Mouse (Mus musculus) heart, embryonic 11.5 days (tissue): ENCODE data around the gene B4galnt3. TPM values are rescaled to one million over a fixed set of nuclear protein-coding genes. Genes with fewer than 3 reads are reported as not detected.

Experiments used
- ATAC-seq: fragments of 200-750 bp; cut with Nextera tagmentation; replicated peaks from 2 replicates; pipeline ENCODE4 v1.8.0; 2017; ENCODE audit warnings: moderate library complexity; ENCODE audit not compliant: insufficient number of reproducible peaks, low FRiP score, low TSS enrichment
- H3K27ac ChIP-seq: fragments of 300-500 bp; sonication (generic); 2 replicates; pipeline ENCODE4 v1.5.1; 2014; ENCODE audit warnings: mild to moderate bottlenecking, low read depth, low read length
- H3K27me3 ChIP-seq: fragments of 300-500 bp; sonication (generic); 2 replicates; pipeline ENCODE4 v1.6.1; 2014; ENCODE audit warnings: mild to moderate bottlenecking, low read length, mixed read lengths; ENCODE audit not compliant: control insufficient read depth, insufficient read depth
- H3K36me3 ChIP-seq: fragments of 300-500 bp; sonication (generic); 2 replicates; pipeline ENCODE4 v1.6.1; 2014; ENCODE audit warnings: mild to moderate bottlenecking, low read length, moderate library complexity, mixed read lengths; ENCODE audit not compliant: control insufficient read depth, insufficient read depth
- H3K4me1 ChIP-seq: fragments of 300-500 bp; sonication (generic); 2 replicates; pipeline ENCODE4 v1.6.1; 2014; ENCODE audit warnings: low read length; ENCODE audit not compliant: control insufficient read depth, insufficient read depth
- H3K4me2 ChIP-seq: fragments of 300-500 bp; sonication (generic); 2 replicates; pipeline ENCODE4 v1.6.1; 2014; ENCODE audit warnings: mild to moderate bottlenecking, moderate library complexity
- H3K4me3 ChIP-seq: fragments of 300-500 bp; sonication (generic); 2 replicates; pipeline ENCODE4 v1.5.1; 2014; ENCODE audit warnings: low read depth, low read length
- H3K9ac ChIP-seq: fragments of 300-500 bp; sonication (generic); 2 replicates; pipeline ENCODE4 v1.6.1; 2014; ENCODE audit warnings: mild to moderate bottlenecking, low read depth, low read length, moderate library complexity
- H3K9me3 ChIP-seq: fragments of 300-500 bp; sonication (generic); replicated peaks from 2 replicates; pipeline ENCODE4 v1.6.1; 2016; ENCODE audit warnings: low read length; ENCODE audit not compliant: control insufficient read depth
- WGBS: fragments of 180-500 bp; shearing (Covaris S2); extraction: QIAGEN DNeasy Blood & Tissue Kit; methylation state at CpG from one replicate; pipeline ENCODE4 v1.1.7; 2014; ENCODE audit not compliant: insufficient replicate concordance; 5-methylcytosine and 5-hydroxymethylcytosine counted together
- polyA plus RNA-seq: library from polyadenylated mRNA; unstranded; fragments of >200 nt; fragmentation: Nextera tagmentation; extraction: Ambion mirVana; gene quantifications from 2 replicates; pipeline ENCODE4 v1.2.1, GENCODE M21; 2014

The B4galnt3 gene
- polyA plus RNA-seq, 1 experiment from 2014 or later: 0.19 TPM

GRCm38 (mm10) chr6:120227068-120227467 is 67.3 kb downstream of the B4galnt3 start:
- ATAC-seq: no peak
- Histone ChIP-seq H3K36me3 (no peaks in the 10 kb centered on the region), H3K27ac (no peak overlapping the region), H3K9ac (no peak overlapping the region), H3K4me3 (no peak overlapping the region), H3K4me2 (no peak overlapping the region), H3K9me3 (no peaks in the 10 kb centered on the region), H3K4me1 (peaks cover 11% of the 10 kb centered on the region; the same call in 1 of the 2 replicates), H3K27me3 (no peaks in the 10 kb centered on the region)
- 81% methylated on average over 7 of the region's 7 CpGs for WGBS

GRCm38 (mm10) chr6:120225355-120225754 is 69.0 kb downstream of the B4galnt3 start:
- no peaks in the 10 kb centered on the region for H3K36me3 ChIP-seq
- ATAC-seq: 0 out of 2 replicates have a peak, but pooled peaks have one; percentile 47
- WGBS: 41% methylated on average over 6 of the region's 6 CpGs
- no peak overlapping the region for H3K9ac ChIP-seq
- no peak overlapping the region for H3K4me2 ChIP-seq
- no peak overlapping the region for H3K27ac ChIP-seq
- no peak overlapping the region for H3K4me3 ChIP-seq
- H3K9me3 ChIP-seq: no peaks in the 10 kb centered on the region
- peaks cover 11% of the 10 kb centered on the region; the same call in 1 of the 2 replicates for H3K4me1 ChIP-seq
- H3K27me3 ChIP-seq: no peaks in the 10 kb centered on the region

GRCm38 (mm10) chr6:120222669-120223068 is 71.7 kb downstream of the B4galnt3 start:
- H3K9ac ChIP-seq: no peak overlapping the region
- H3K9me3 ChIP-seq: no peaks in the 10 kb centered on the region
- H3K4me1 ChIP-seq: peaks cover 11% of the 10 kb centered on the region; the same call in 1 of the 2 replicates
- no peaks in the 10 kb centered on the region for H3K27me3 ChIP-seq
- ATAC-seq: no peak
- no peak overlapping the region for H3K4me2 ChIP-seq
- no peak overlapping the region for H3K4me3 ChIP-seq
- WGBS: 22% methylated on average over 6 of the region's 6 CpGs
- no peak overlapping the region for H3K27ac ChIP-seq
- no peaks in the 10 kb centered on the region for H3K36me3 ChIP-seq

GRCm38 (mm10) chr6:120219281-120219680 is 75.1 kb downstream of the B4galnt3 start:
- H3K4me1 ChIP-seq: peaks cover 10% of the 10 kb centered on the region
- no peak overlapping the region for H3K4me3 ChIP-seq
- no peak overlapping the region for H3K4me2 ChIP-seq
- H3K9ac ChIP-seq: no peak overlapping the region
- WGBS: 85% methylated on average over 2 of the region's 2 CpGs
- no peak overlapping the region for H3K27ac ChIP-seq
- no peaks in the 10 kb centered on the region for H3K36me3 ChIP-seq
- no peaks in the 10 kb centered on the region for H3K9me3 ChIP-seq
- H3K27me3 ChIP-seq: no peaks in the 10 kb centered on the region
- ATAC-seq: no peak

- Histone ChIP-seq H3K27me3 (no peaks in the 10 kb centered on the region), H3K9ac (no peak overlapping the region), H3K27ac (peak overlapping the region; percentile 54), H3K4me1 (peaks cover 7% of the 10 kb centered on the region), H3K36me3 (no peaks in the 10 kb centered on the region), H3K9me3 (no peaks in the 10 kb centered on the region), H3K4me3 (no peak overlapping the region), H3K4me2 (no peak overlapping the region)
- peak; percentile 88 for ATAC-seq
- WGBS: 23% methylated on average over 1 of the region's 1 CpGs
Observed at GRCm38 (mm10) chr6:120216702-120217101, 77.7 kb downstream of the B4galnt3 start.

GRCm38 (mm10) chr6:120211536-120211935 is 82.8 kb downstream of the B4galnt3 start:
- H3K9ac ChIP-seq: no peak overlapping the region
- no peak for ATAC-seq
- 64% methylated on average over 6 of the region's 6 CpGs for whole genome bisulfite sequencing
- no peak overlapping the region for H3K4me3 ChIP-seq
- H3K27ac ChIP-seq: no peak overlapping the region
- H3K4me2 ChIP-seq: no peak overlapping the region
- no peaks in the 10 kb centered on the region for H3K9me3 ChIP-seq
- no peaks in the 10 kb centered on the region for H3K27me3 ChIP-seq
- no peaks in the 10 kb centered on the region for H3K36me3 ChIP-seq
- no peaks in the 10 kb centered on the region for H3K4me1 ChIP-seq

GRCm38 (mm10) chr6:120206586-120206985 is 87.8 kb downstream of the B4galnt3 start:
- Histone ChIP-seq H3K9me3 (no peaks in the 10 kb centered on the region), H3K4me1 (no peaks in the 10 kb centered on the region), H3K4me3 (no peak overlapping the region), H3K4me2 (no peak overlapping the region), H3K27me3 (0 out of 2 replicates have a peak, but pooled peaks cover 2% of the 10 kb centered on the region), H3K36me3 (no peaks in the 10 kb centered on the region), H3K9ac (no peak overlapping the region), H3K27ac (no peak overlapping the region)
- no peak for ATAC-seq
- WGBS: 78% methylated on average over 5 of the region's 5 CpGs

GRCm38 (mm10) chr6:120202406-120202805 is 92.0 kb downstream of the B4galnt3 start:
- Histone ChIP-seq H3K9me3 (no peaks in the 10 kb centered on the region), H3K27ac (no peak overlapping the region), H3K27me3 (0 out of 2 replicates have a peak, but pooled peaks cover 2% of the 10 kb centered on the region), H3K9ac (no peak overlapping the region), H3K4me1 (no peaks in the 10 kb centered on the region), H3K36me3 (no peaks in the 10 kb centered on the region), H3K4me3 (no peak overlapping the region), H3K4me2 (no peak overlapping the region)
- no peak for ATAC-seq
- WGBS: 75% methylated on average over 8 of the region's 8 CpGs

- Histone ChIP-seq H3K36me3 (no peaks in the 10 kb centered on the region), H3K9me3 (no peaks in the 10 kb centered on the region), H3K4me1 (no peaks in the 10 kb centered on the region), H3K9ac (no peak overlapping the region), H3K27me3 (0 out of 2 replicates have a peak, but pooled peaks cover 2% of the 10 kb centered on the region), H3K4me2 (no peak overlapping the region), H3K27ac (no peak overlapping the region), H3K4me3 (no peak overlapping the region)
- no peak for ATAC-seq
- WGBS: 57% methylated on average over 6 of the region's 6 CpGs
Observed at GRCm38 (mm10) chr6:120201956-120202355, 92.4 kb downstream of the B4galnt3 start.
